Mouse (Mus musculus): Measurements from ENCODE around the gene Tescl. TPM values are rescaled to one million over a fixed set of nuclear protein-coding genes. Genes with fewer than 3 reads are reported as not detected.

Gene Tescl
- polyA plus RNA-seq, 1 experiment from 2014 or later = not detected

GRCm38 (mm10) chr7:24346444-24346843, 12.7 kb upstream of the Tescl start:
- Histone ChIP-seq H3K4me2 (ENCODE audit: low read depth) (no peak overlapping the region), H3K36me3 (ENCODE audit: control insufficient read depth, insufficient read depth, low read length) (no peaks in the 10 kb centered on the region), H3K4me3 (ENCODE audit: low read depth, low read length) (no peak overlapping the region), H3K27me3 (ENCODE audit: control insufficient read depth, insufficient read depth, low read length) (no peaks in the 10 kb centered on the region), H3K9me3 (ENCODE audit: control insufficient read depth, low read length) (no peaks in the 10 kb centered on the region), H3K9ac (ENCODE audit: low read length) (no peak overlapping the region), H3K27ac (ENCODE audit: low read depth, low read length) (no peak overlapping the region), H3K4me1 (ENCODE audit: control insufficient read depth, insufficient read depth, low read length) (no peaks in the 10 kb centered on the region)
- 71% methylated on average over 5 of the region's 5 CpGs for WGBS
- DNase-seq (ENCODE audit: low spot score) = no peak
- no peak for ATAC-seq (ENCODE audit: insufficient read depth, low FRiP score, low TSS enrichment)

- WGBS = 75% methylated on average over 7 of the region's 7 CpGs
- ATAC-seq (ENCODE audit: insufficient read depth, low FRiP score, low TSS enrichment) (no peak), DNase-seq (ENCODE audit: low spot score) (no peak)
- Histone ChIP-seq H3K9me3 (ENCODE audit: control insufficient read depth, low read length) (no peaks in the 10 kb centered on the region), H3K4me2 (ENCODE audit: low read depth) (no peak overlapping the region), H3K27ac (ENCODE audit: low read depth, low read length) (no peak overlapping the region), H3K27me3 (ENCODE audit: control insufficient read depth, insufficient read depth, low read length) (no peaks in the 10 kb centered on the region), H3K4me3 (ENCODE audit: low read depth, low read length) (no peak overlapping the region), H3K9ac (ENCODE audit: low read length) (no peak overlapping the region), H3K36me3 (ENCODE audit: control insufficient read depth, insufficient read depth, low read length) (no peaks in the 10 kb centered on the region), H3K4me1 (ENCODE audit: control insufficient read depth, insufficient read depth, low read length) (no peaks in the 10 kb centered on the region)
Measured at GRCm38 (mm10) chr7:24343701-24344272, 10.1 kb upstream of the Tescl start.

GRCm38 (mm10) chr7:24338241-24338640, 4.5 kb upstream of the Tescl start:
- Histone ChIP-seq H3K27me3 (ENCODE audit: control insufficient read depth, insufficient read depth, low read length) (no peaks in the 10 kb centered on the region; the same call in 1 of the 2 replicates), H3K36me3 (ENCODE audit: control insufficient read depth, insufficient read depth, low read length) (no peaks in the 10 kb centered on the region), H3K4me3 (ENCODE audit: low read depth, low read length) (no peak overlapping the region), H3K4me1 (ENCODE audit: control insufficient read depth, insufficient read depth, low read length) (no peaks in the 10 kb centered on the region), H3K9me3 (ENCODE audit: control insufficient read depth, low read length) (no peaks in the 10 kb centered on the region), H3K4me2 (ENCODE audit: low read depth) (no peak overlapping the region), H3K27ac (ENCODE audit: low read depth, low read length) (no peak overlapping the region), H3K9ac (ENCODE audit: low read length) (no peak overlapping the region)
- 54% methylated on average over 2 of the region's 2 CpGs for WGBS
- ATAC-seq (ENCODE audit: insufficient read depth, low FRiP score, low TSS enrichment) (no peak), DNase-seq (ENCODE audit: low spot score) (no peak)

- H3K27me3 ChIP-seq (ENCODE audit: control insufficient read depth, insufficient read depth, low read length) = no peaks in the 10 kb centered on the region; the same call in 1 of the 2 replicates
- H3K36me3 ChIP-seq (ENCODE audit: control insufficient read depth, insufficient read depth, low read length) = no peaks in the 10 kb centered on the region
- no peak overlapping the region for H3K9ac ChIP-seq (ENCODE audit: low read length)
- no peak overlapping the region for H3K4me2 ChIP-seq (ENCODE audit: low read depth)
- H3K4me1 ChIP-seq (ENCODE audit: control insufficient read depth, insufficient read depth, low read length) = no peaks in the 10 kb centered on the region
- H3K9me3 ChIP-seq (ENCODE audit: control insufficient read depth, low read length) = no peaks in the 10 kb centered on the region
- 18% methylated on average over 5 of the region's 5 CpGs for WGBS
- ATAC-seq (ENCODE audit: insufficient read depth, low FRiP score, low TSS enrichment) (no peak), DNase-seq (ENCODE audit: low spot score) (peak; percentile 71)
- H3K27ac ChIP-seq (ENCODE audit: low read depth, low read length) = no peak overlapping the region
- no peak overlapping the region for H3K4me3 ChIP-seq (ENCODE audit: low read depth, low read length)
Measured at GRCm38 (mm10) chr7:24335699-24336309, 2.1 kb upstream of the Tescl start.

GRCm38 (mm10) chr7:24327281-24327975, 6.3 kb downstream of the Tescl start:
- Histone ChIP-seq H3K4me3 (ENCODE audit: low read depth, low read length) (no peak overlapping the region), H3K36me3 (ENCODE audit: control insufficient read depth, insufficient read depth, low read length) (no peaks in the 10 kb centered on the region), H3K9ac (ENCODE audit: low read length) (no peak overlapping the region), H3K4me1 (ENCODE audit: control insufficient read depth, insufficient read depth, low read length) (no peaks in the 10 kb centered on the region), H3K9me3 (ENCODE audit: control insufficient read depth, low read length) (no peaks in the 10 kb centered on the region), H3K27me3 (ENCODE audit: control insufficient read depth, insufficient read depth, low read length) (no peaks in the 10 kb centered on the region), H3K27ac (ENCODE audit: low read depth, low read length) (no peak overlapping the region), H3K4me2 (ENCODE audit: low read depth) (no peak overlapping the region)
- WGBS = 87% methylated on average over 14 of the region's 14 CpGs
- DNase-seq (ENCODE audit: low spot score) = no peak
- ATAC-seq (ENCODE audit: insufficient read depth, low FRiP score, low TSS enrichment) = no peak

- Histone ChIP-seq H3K9ac (ENCODE audit: low read length) (peak overlapping the region; percentile 2; the same call in 1 of the 2 replicates), H3K27ac (ENCODE audit: low read depth, low read length) (no peak overlapping the region), H3K4me3 (ENCODE audit: low read depth, low read length) (peak overlapping the region; percentile 10; the same call in 1 of the 2 replicates), H3K4me2 (ENCODE audit: low read depth) (peak overlapping the region; percentile 24), H3K27me3 (ENCODE audit: control insufficient read depth, insufficient read depth, low read length) (no peaks in the 10 kb centered on the region), H3K9me3 (ENCODE audit: control insufficient read depth, low read length) (no peaks in the 10 kb centered on the region), H3K36me3 (ENCODE audit: control insufficient read depth, insufficient read depth, low read length) (no peaks in the 10 kb centered on the region), H3K4me1 (ENCODE audit: control insufficient read depth, insufficient read depth, low read length) (no peaks in the 10 kb centered on the region)
- WGBS = 43% methylated on average over 20 of the region's 20 CpGs
- DNase-seq (ENCODE audit: low spot score) (no peak), ATAC-seq (ENCODE audit: insufficient read depth, low FRiP score, low TSS enrichment) (peak; percentile 60; the same call in 1 of the 2 replicates)
Measured at GRCm38 (mm10) chr7:24326273-24327135, 7.2 kb downstream of the Tescl start.

- Histone ChIP-seq H3K36me3 (ENCODE audit: control insufficient read depth, insufficient read depth, low read length) (no peaks in the 10 kb centered on the region), H3K4me1 (ENCODE audit: control insufficient read depth, insufficient read depth, low read length) (no peaks in the 10 kb centered on the region), H3K27me3 (ENCODE audit: control insufficient read depth, insufficient read depth, low read length) (no peaks in the 10 kb centered on the region), H3K4me3 (ENCODE audit: low read depth, low read length) (peak overlapping the region; percentile 10; the same call in 1 of the 2 replicates), H3K9ac (ENCODE audit: low read length) (peak overlapping the region; percentile 2), H3K4me2 (ENCODE audit: low read depth) (peak overlapping the region; percentile 24), H3K9me3 (ENCODE audit: control insufficient read depth, low read length) (no peaks in the 10 kb centered on the region), H3K27ac (ENCODE audit: low read depth, low read length) (no peak overlapping the region)
- 8% methylated on average over 13 of the region's 13 CpGs for WGBS
- DNase-seq (ENCODE audit: low spot score) (peak; percentile 43), ATAC-seq (ENCODE audit: insufficient read depth, low FRiP score, low TSS enrichment) (peak; percentile 75)
Measured at GRCm38 (mm10) chr7:24325675-24326128, 8.0 kb downstream of the Tescl start.

GRCm38 (mm10) chr7:24325197-24325596, 8.5 kb downstream of the Tescl start:
- Histone ChIP-seq H3K4me3 (ENCODE audit: low read depth, low read length) (no peak overlapping the region), H3K9ac (ENCODE audit: low read length) (peak overlapping the region; percentile 2; the same call in 1 of the 2 replicates), H3K27me3 (ENCODE audit: control insufficient read depth, insufficient read depth, low read length) (no peaks in the 10 kb centered on the region), H3K4me1 (ENCODE audit: control insufficient read depth, insufficient read depth, low read length) (no peaks in the 10 kb centered on the region), H3K36me3 (ENCODE audit: control insufficient read depth, insufficient read depth, low read length) (no peaks in the 10 kb centered on the region), H3K4me2 (ENCODE audit: low read depth) (peak overlapping the region; percentile 24), H3K27ac (ENCODE audit: low read depth, low read length) (no peak overlapping the region), H3K9me3 (ENCODE audit: control insufficient read depth, low read length) (no peaks in the 10 kb centered on the region)
- ATAC-seq (ENCODE audit: insufficient read depth, low FRiP score, low TSS enrichment) = no peak
- WGBS = 94% methylated on average over 6 of the region's 6 CpGs
- no peak for DNase-seq (ENCODE audit: low spot score)
